Mouse (Mus musculus) lung, embryonic 14.5 days (tissue): ENCODE results near the gene Camk2d. TPM values are rescaled to one million over a fixed set of nuclear protein-coding genes. Genes with fewer than 3 reads are reported as not detected.

Experiments used
- ATAC-seq: fragments of 200-750 bp; cut with Nextera tagmentation; 2 replicates; pipeline ENCODE4 v1.8.0; 2017; ENCODE audit warnings: mild to moderate bottlenecking, moderate TSS enrichment, moderate library complexity; ENCODE audit not compliant: insufficient read depth
- DNase-seq: peaks from one replicate; pipeline ENCODE4 v3.0.0-alpha.2; 2015
- H3K27ac ChIP-seq: fragments of 300-500 bp; sonication (generic); 2 replicates; pipeline ENCODE4 v1.5.1; 2014; ENCODE audit warnings: low read depth, mild to moderate bottlenecking, moderate library complexity
- H3K27me3 ChIP-seq: fragments of 300-500 bp; sonication (generic); 2 replicates; pipeline ENCODE4 v1.6.1; 2014; ENCODE audit warnings: low read length, control low read depth; ENCODE audit not compliant: insufficient read depth
- H3K36me3 ChIP-seq: fragments of 300-500 bp; sonication (generic); 2 replicates; pipeline ENCODE4 v1.6.1; 2014; ENCODE audit warnings: control low read depth; ENCODE audit not compliant: insufficient read depth
- H3K4me1 ChIP-seq: fragments of 300-500 bp; sonication (generic); 2 replicates; pipeline ENCODE4 v1.6.1; 2014; ENCODE audit warnings: antibody characterized with exemption, control low read depth; ENCODE audit not compliant: insufficient read depth
- H3K4me2 ChIP-seq: fragments of 300-500 bp; sonication (generic); 2 replicates; pipeline ENCODE4 v1.6.1; 2014; ENCODE audit warnings: mild to moderate bottlenecking
- H3K4me3 ChIP-seq: fragments of 300-500 bp; sonication (generic); 2 replicates; pipeline ENCODE4 v1.5.1; 2014; ENCODE audit warnings: low read depth, low read length
- H3K9ac ChIP-seq: fragments of 300-500 bp; sonication (generic); 2 replicates; pipeline ENCODE4 v1.6.1; 2014
- H3K9me3 ChIP-seq: fragments of 300-500 bp; sonication (generic); 2 replicates; pipeline ENCODE4 v1.6.1; 2016; ENCODE audit warnings: low read depth, low read length, control low read depth
- CTCF ChIP-seq: IDR thresholded peaks from 2 replicates; pipeline ENCODE4 v1.5.1; 2016; ENCODE audit warnings: antibody characterized with exemption, low read depth
- WGBS: fragments of 180-500 bp; shearing (Covaris S2); extraction: QIAGEN DNeasy Blood & Tissue Kit; methylation state at CpG from one replicate; pipeline ENCODE4 v1.1.7; 2014; 5-methylcytosine and 5-hydroxymethylcytosine counted together
- polyA plus RNA-seq: library from polyadenylated mRNA; unstranded; fragments of >200 nt; fragmentation: Nextera tagmentation; extraction: Ambion mirVana; gene quantifications from 2 replicates; pipeline ENCODE4 v1.2.1, GENCODE M21; 2014

Camk2d gene
- polyA plus RNA-seq, 1 experiment from 2014 or later: 43.2 TPM

- no peak for DNase-seq
- WGBS: 95% methylated on average over 4 of the region's 4 CpGs
These were observed 131.3 kb downstream of the Camk2d start for GRCm38 (mm10) chr3:126727387-126727786.

GRCm38 (mm10) chr3:126730411-126730810 lies 134.3 kb downstream of the Camk2d start:
- H3K9ac ChIP-seq: no peak overlapping the region
- no peak overlapping the region for H3K4me3 ChIP-seq
- WGBS: 90% methylated on average over 5 of the region's 5 CpGs
- H3K27ac ChIP-seq: no peak overlapping the region
- H3K4me2 ChIP-seq: no peak overlapping the region
- H3K36me3 ChIP-seq: no peaks in the 10 kb centered on the region
- DNase-seq (no peak), ATAC-seq (no peak)
- H3K27me3 ChIP-seq: no peaks in the 10 kb centered on the region
- TF ChIP-seq CTCF: no peak
- H3K9me3 ChIP-seq: no peaks in the 10 kb centered on the region
- no peaks in the 10 kb centered on the region for H3K4me1 ChIP-seq

More at GRCm38 (mm10) chr3:126727387-126727786, 131.3 kb downstream of the Camk2d start:
- Histone ChIP-seq H3K27me3 (no peaks in the 10 kb centered on the region), H3K4me2 (no peak overlapping the region), H3K27ac (no peak overlapping the region), H3K9ac (no peak overlapping the region), H3K36me3 (no peaks in the 10 kb centered on the region), H3K9me3 (no peaks in the 10 kb centered on the region), H3K4me1 (no peaks in the 10 kb centered on the region), H3K4me3 (no peak overlapping the region)
- TF ChIP-seq CTCF: no peak
- no peak for ATAC-seq

- H3K27me3 ChIP-seq: no peaks in the 10 kb centered on the region
- WGBS: 83% methylated on average over 2 of the region's 2 CpGs
- no peaks in the 10 kb centered on the region for H3K4me1 ChIP-seq
- H3K4me2 ChIP-seq: no peak overlapping the region
- H3K27ac ChIP-seq: no peak overlapping the region
- no peaks in the 10 kb centered on the region for H3K9me3 ChIP-seq
- no peak overlapping the region for H3K9ac ChIP-seq
- no peak overlapping the region for H3K4me3 ChIP-seq
- DNase-seq (no peak), ATAC-seq (no peak)
- TF ChIP-seq CTCF: no peak
- no peaks in the 10 kb centered on the region for H3K36me3 ChIP-seq
These were observed 136.2 kb downstream of the Camk2d start for GRCm38 (mm10) chr3:126732323-126732722.

- Histone ChIP-seq H3K9me3 (no peaks in the 10 kb centered on the region), H3K27me3 (no peaks in the 10 kb centered on the region), H3K36me3 (no peaks in the 10 kb centered on the region), H3K4me2 (no peak overlapping the region), H3K4me1 (no peaks in the 10 kb centered on the region), H3K9ac (no peak overlapping the region), H3K27ac (no peak overlapping the region), H3K4me3 (no peak overlapping the region)
- WGBS: 92% methylated on average over 2 of the region's 2 CpGs
- no peak for TF ChIP-seq CTCF
- no peak for ATAC-seq
- no peak for DNase-seq
These were observed 138.4 kb downstream of the Camk2d start for GRCm38 (mm10) chr3:126734533-126734932.

GRCm38 (mm10) chr3:126735211-126735610 lies 139.1 kb downstream of the Camk2d start:
- Histone ChIP-seq H3K27ac (no peak overlapping the region), H3K4me1 (no peaks in the 10 kb centered on the region), H3K4me3 (no peak overlapping the region), H3K9ac (no peak overlapping the region), H3K36me3 (no peaks in the 10 kb centered on the region), H3K4me2 (no peak overlapping the region), H3K9me3 (no peaks in the 10 kb centered on the region), H3K27me3 (no peaks in the 10 kb centered on the region)
- TF ChIP-seq CTCF: no peak
- 75% methylated on average over 5 of the region's 5 CpGs for WGBS
- ATAC-seq (no peak), DNase-seq (no peak)

GRCm38 (mm10) chr3:126737128-126737527 lies 141.0 kb downstream of the Camk2d start:
- Histone ChIP-seq H3K9ac (no peak overlapping the region), H3K4me1 (no peaks in the 10 kb centered on the region), H3K4me3 (no peak overlapping the region), H3K27me3 (no peaks in the 10 kb centered on the region), H3K4me2 (no peak overlapping the region), H3K27ac (no peak overlapping the region), H3K9me3 (no peaks in the 10 kb centered on the region), H3K36me3 (no peaks in the 10 kb centered on the region)
- ATAC-seq: no peak
- 75% methylated on average over 2 of the region's 2 CpGs for WGBS
- no peak for DNase-seq
- no peak for TF ChIP-seq CTCF

GRCm38 (mm10) chr3:126740146-126740545 lies 144.0 kb downstream of the Camk2d start:
- DNase-seq (no peak), ATAC-seq (no peak)
- no peaks in the 10 kb centered on the region for H3K27me3 ChIP-seq
- H3K36me3 ChIP-seq: no peaks in the 10 kb centered on the region
- no peaks in the 10 kb centered on the region for H3K9me3 ChIP-seq
- WGBS: 58% methylated on average over 1 of the region's 1 CpGs
- H3K4me1 ChIP-seq: no peaks in the 10 kb centered on the region
- H3K4me3 ChIP-seq: no peak overlapping the region
- no peak for TF ChIP-seq CTCF
- H3K4me2 ChIP-seq: no peak overlapping the region
- H3K9ac ChIP-seq: no peak overlapping the region
- H3K27ac ChIP-seq: no peak overlapping the region

GRCm38 (mm10) chr3:126744432-126745133 lies 148.5 kb downstream of the Camk2d start:
- DNase-seq (no peak), ATAC-seq (no peak)
- Histone ChIP-seq H3K36me3 (no peaks in the 10 kb centered on the region), H3K4me1 (0 out of 2 replicates have a peak, but pooled peaks cover 4% of the 10 kb centered on the region), H3K27me3 (no peaks in the 10 kb centered on the region), H3K9me3 (no peaks in the 10 kb centered on the region), H3K27ac (no peak overlapping the region), H3K4me2 (no peak overlapping the region), H3K4me3 (no peak overlapping the region), H3K9ac (no peak overlapping the region)
- TF ChIP-seq CTCF: no peak
- WGBS: 69% methylated on average over 3 of the region's 3 CpGs
